Mouse (Mus musculus) layer of hippocampus, postnatal 36 days (tissue): ENCODE results near the gene Dpp7. TPM values are rescaled to one million over a fixed set of nuclear protein-coding genes. Genes with fewer than 3 reads are reported as not detected.

Source experiments
- DNase-seq, 2 experiments: peaks; one replicate each; pipeline ENCODE4 v3.0.0; 2022
- total RNA-seq, 2 experiments: library from RNA; stranded (reverse); gene quantifications; 2 replicates each; pipeline ENCODE4 v1.2.3; 2021

The Dpp7 gene
- total RNA-seq, 2 experiments from 2014 or later = 26.1 to 38.4 TPM

DNA sequence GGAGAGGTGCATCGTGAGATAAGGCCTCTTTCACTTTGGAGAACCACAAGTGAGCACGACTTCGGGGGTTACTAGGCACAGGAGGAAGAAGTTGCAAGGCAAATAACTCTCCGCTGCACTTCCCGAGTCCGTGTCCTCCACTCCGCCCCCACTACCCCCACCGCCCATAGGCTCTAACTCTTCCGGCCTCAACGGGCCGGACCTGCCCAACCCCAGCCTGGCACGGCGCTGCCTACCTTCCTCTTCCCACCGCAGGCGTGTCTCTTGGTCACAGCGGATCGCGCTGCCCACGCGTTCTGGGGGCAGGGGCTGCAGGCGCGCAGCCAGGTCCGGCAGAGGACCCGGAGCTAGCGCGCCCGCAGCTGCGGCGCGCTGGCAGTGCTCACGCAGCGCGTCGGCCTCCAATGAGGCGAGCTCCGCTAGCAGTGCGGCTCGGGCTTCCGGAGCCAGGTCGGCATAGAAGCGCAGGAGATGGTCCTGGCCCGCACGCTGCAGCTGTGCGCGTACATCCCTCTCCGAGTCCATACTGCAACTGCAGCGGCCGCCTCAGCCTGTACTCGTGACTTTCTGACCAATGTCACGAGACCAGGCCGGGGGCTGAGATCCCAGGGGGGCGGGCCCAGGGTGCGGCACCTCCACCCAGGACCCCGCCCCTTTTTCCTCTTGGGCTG lies 9.1 kb upstream of the Dpp7 start, which contains the start of gene Uap1l1:
Gene Uap1l1, minus strand, starts transcription at position 592 of the 671 bp plus-strand sequence.
- DNase-seq = peak; percentile 47 to 55

DNA sequence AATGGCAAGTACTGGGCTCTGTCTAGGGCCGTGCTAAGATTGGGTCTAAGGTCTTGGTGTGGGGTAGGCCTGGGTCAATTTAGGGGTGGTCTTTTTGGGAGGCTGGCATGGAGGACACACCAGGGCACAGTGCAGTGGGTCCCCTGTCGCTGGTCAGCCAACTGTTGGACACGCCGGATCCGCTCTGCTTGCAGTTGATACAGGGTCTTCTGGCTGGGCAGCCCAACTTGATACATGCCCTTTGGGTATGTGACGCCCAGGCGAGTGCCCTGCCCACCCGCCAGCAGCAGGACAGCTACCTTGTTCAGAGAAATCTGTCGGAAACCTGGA lies 8.6 kb upstream of the Dpp7 start:
- no peak for DNase-seq

- DNase-seq = no peak
These were observed 8.2 kb upstream of the Dpp7 start for GRCm38 (mm10) chr2:25364313-25364712.

DNA sequence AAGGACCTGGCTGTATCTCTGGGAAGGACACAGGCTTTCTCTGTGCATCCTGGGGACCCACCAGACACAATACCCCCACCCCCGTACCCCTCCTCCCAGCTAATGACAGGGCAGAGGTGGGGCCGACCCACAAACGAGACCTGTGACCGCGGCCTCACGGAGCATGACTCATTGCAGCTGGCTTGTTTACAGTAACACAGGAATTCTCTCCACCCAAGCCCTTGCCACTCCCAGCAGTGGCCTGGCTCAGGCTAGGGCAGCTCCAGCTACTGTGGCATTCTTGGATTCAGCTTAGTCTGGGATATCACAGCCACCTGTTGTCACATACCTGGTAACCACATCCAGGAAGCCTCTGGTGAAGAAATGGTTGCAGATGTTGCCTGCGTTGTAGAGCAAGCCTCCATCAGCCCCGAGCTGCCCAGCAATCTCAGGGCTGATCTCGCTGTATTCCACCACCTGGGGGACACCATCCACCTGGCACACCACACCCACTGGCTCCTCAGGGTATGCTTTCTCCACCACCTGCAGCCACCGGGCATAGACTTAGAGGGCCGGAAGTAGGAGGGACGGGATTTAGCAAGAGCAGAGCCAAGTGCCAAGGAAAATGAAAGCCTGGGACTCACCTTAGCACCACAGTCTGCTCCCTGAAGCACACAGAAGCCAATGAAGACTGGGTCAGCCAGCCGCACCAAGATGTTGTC lies 7.5 kb upstream of the Dpp7 start:
- no peak for DNase-seq

GRCm38 (mm10) chr2:25359848-25360247 lies 3.7 kb upstream of the Dpp7 start:
- DNase-seq = no peak

- DNase-seq = no peak
These were observed 616 bp downstream of the Dpp7 start for GRCm38 (mm10) chr2:25355419-25356066.

DNA sequence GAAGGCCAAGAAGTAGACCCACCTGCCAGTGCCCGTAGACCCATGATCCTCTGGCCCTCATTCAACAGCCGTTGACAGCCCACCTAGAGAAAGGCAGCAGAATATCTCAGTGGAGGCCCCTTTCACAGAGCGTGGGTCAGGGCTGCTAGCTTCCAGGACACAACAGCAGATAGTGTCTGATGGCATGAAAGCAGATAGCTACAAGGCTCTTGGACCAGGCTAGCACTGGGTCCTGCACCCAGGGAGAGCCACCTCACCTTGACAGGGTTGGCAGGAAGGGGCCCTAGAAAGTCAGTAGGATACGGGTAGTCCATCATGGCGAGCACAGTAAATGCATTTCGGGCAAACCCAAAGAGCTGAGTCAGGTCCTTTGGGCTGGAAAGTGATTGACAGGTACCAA lies 1.9 kb downstream of the Dpp7 start:
- DNase-seq = no peak

- no peak for DNase-seq
These were observed 5.5 kb downstream of the Dpp7 start for GRCm38 (mm10) chr2:25350701-25351100.

- DNase-seq = no peak
These were observed 6.7 kb downstream of the Dpp7 start for GRCm38 (mm10) chr2:25349499-25349898.

DNA sequence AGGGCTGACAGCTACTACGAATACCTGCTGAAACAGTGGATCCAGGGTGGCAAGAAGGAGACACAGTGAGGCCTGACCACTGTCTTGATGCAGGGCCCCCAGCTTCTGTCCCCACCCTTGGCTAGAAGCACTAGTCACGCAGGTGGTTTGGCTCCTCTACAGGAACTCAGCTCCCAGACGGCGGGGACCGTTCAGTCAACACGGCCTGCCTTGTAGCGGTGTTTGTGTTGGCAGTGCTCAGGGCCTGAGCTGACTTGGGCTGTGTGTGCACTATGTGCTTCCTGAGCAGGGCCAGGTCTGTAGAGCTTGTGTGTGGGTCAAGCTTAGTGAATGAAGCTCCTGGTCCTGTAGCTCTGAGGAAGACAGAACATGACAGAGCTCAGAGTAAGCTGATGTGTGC lies 8.0 kb downstream of the Dpp7 start:
- DNase-seq = no peak

- no peak for DNase-seq
These were observed 17.9 kb downstream of the Dpp7 start for GRCm38 (mm10) chr2:25338303-25338702.

- no peak for DNase-seq
These were observed 22.6 kb downstream of the Dpp7 start for GRCm38 (mm10) chr2:25333569-25333968.

DNA sequence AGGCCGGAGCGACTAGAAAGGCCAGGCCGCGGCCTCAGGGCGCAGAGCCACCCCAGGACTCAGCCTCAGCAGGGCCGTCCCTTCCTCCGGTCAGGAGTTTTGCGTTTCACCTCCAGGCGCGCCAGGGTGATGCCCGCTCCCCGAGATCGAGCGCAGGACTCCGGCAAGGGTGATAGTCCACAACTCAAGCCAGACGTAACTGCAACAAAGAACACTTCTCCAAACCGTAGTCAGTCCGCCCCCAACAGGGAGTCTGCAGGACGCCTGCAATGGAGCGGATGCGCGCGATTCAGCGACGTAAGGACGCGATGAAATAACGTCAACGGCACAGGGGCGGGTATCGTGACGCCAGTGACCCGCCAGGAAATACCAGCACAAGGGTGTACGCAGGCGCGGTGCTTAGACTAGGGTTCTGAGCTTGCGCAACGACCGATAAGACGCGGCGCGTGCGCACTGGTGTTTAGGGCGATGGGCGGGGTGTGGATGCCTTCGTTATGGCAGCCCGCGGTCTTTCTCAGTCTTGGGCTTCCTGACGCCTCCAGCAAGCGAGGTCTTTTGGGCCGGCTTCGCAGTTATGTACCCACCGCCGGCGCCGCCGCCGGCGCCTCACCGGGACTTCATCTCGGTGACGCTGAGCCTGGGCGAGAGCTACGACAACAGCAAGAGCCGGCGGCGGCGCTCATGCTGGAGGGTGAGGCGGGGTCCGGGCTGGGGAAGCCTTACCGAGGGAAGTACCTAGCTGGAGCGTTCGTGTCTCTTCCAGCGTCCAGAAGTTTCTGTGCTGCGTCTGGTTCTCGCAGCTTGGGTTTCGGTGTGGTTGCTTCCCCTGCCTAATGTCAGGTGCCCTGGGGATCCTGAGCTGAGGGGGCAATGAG lies 23.6 kb downstream of the Dpp7 start, which contains the start of gene Man1b1:
Gene Man1b1, plus strand, starts transcription at position 53 of the 875 bp plus-strand sequence.
- DNase-seq = peak; percentile 100

DNA sequence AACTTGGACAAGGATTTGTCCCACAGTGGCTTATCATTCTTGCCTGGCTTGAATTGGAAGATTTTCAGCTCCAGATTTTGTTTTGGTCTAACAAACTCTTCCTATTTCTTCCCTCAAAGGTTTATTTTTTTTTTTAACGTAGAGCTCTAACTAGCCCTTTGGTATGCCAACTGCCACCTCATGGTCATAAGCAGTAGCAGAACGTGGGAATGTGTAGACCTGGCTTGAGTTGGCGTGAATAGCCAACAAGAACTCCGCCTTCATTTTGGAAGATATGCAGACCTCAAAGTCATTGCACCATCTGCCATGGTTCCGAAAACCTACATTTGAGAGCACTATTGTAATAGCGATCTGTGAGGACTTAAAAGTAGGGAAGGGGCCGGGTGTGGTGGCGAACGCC lies 24.7 kb downstream of the Dpp7 start:
- DNase-seq = no peak

GRCm38 (mm10) chr2:25328440-25328839 lies 27.7 kb downstream of the Dpp7 start:
- no peak for DNase-seq

DNA sequence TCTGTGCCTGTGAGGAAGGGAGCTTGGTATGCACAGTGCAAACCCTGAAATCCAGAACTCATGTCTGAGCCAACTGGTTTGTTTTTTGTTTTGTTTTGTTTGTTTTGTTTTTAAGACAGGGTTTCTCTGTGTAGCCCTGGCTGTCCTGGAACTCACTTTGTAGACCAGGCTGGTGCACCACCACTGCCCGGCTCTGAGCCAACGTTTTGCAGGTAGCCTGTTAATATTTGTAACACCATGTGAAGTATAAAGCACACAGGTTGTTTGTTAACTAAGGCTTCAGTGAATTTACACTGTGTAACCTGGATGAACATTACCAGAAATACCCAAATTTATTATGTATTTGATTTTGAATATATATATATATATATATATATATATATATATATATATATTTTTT lies 30.1 kb downstream of the Dpp7 start:
- no peak for DNase-seq

GRCm38 (mm10) chr2:25320084-25320483 lies 36.1 kb downstream of the Dpp7 start:
- DNase-seq = no peak

GRCm38 (mm10) chr2:25318971-25319773 lies 37.0 kb downstream of the Dpp7 start, which contains the start of gene Grin1:
TSS of gene Grin1 (minus strand) at chr2:25319187.
- DNase-seq = peak; percentile 86 to 88

GRCm38 (mm10) chr2:25318119-25318966 lies 37.8 kb downstream of the Dpp7 start:
- DNase-seq = peak; percentile 51 to 67

DNA sequence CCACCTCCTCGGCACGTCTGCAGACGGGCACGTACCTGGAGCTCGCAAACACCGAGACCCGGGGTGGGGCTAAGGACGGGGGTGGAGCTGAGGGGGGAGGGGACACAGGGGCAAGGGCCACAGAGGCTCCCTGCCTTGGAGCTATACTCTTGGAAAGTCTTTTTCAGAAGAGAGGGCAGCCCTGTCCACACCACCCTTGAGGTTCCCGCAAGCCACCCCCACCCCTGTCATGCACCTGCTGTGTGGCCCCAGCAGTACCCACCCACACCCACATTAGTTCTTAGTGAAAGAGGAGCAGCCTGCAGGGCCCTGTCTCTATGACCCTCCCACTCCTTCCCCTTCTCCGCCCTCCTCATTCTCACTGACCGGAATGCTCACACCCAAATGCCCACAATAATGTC lies 44.7 kb downstream of the Dpp7 start:
- no peak for DNase-seq

DNA sequence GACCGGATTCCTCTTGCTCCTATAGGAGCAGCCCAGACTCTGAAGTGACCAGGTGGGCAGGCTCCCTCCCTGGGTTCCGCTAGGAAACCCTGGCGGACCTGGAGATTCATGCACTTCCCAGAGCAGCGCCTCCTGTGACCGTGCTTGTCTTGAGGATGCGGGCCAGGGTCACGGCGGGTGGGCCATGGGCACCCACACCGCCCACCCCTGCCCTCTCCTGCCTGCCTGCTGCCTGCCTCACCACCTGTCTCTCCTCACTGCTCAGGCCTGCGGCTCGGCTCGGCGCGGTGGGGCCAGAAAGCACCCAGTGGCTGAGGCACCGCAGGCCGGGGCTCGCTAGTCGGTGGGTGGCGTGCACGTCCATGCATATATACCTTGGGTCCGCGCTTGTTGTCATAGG lies 45.2 kb downstream of the Dpp7 start:
- no peak for DNase-seq
